Mouse (Mus musculus) midbrain, embryonic 12.5 days (tissue): ENCODE data around the gene 4930435E12Rik. TPM values are rescaled to one million over a fixed set of nuclear protein-coding genes. Genes with fewer than 3 reads are reported as not detected.

Experiments
- ATAC-seq: fragments of 200-750 bp; cut with Nextera tagmentation; 2 replicates; pipeline ENCODE4 v1.8.0; 2017; ENCODE audit warnings: low read depth, moderate TSS enrichment, moderate library complexity; ENCODE audit not compliant: low FRiP score
- H3K27ac ChIP-seq: fragments of 300-500 bp; sonication (generic); replicated peaks from 2 replicates; pipeline ENCODE4 v1.5.1; 2016; ENCODE audit warnings: mild to moderate bottlenecking
- H3K27me3 ChIP-seq: fragments of 300-500 bp; sonication (generic); 2 replicates; pipeline ENCODE4 v1.6.1; 2016; ENCODE audit warnings: mild to moderate bottlenecking
- H3K36me3 ChIP-seq: fragments of 300-500 bp; sonication (generic); 2 replicates; pipeline ENCODE4 v1.6.1; 2016
- H3K4me1 ChIP-seq: fragments of 300-500 bp; sonication (generic); 2 replicates; pipeline ENCODE4 v1.6.1; 2016
- H3K4me2 ChIP-seq: fragments of 300-500 bp; sonication (generic); replicated peaks from 2 replicates; pipeline ENCODE4 v1.6.1; 2016; ENCODE audit warnings: mild to moderate bottlenecking, moderate library complexity
- H3K4me3 ChIP-seq: fragments of 300-500 bp; sonication (generic); 2 replicates; pipeline ENCODE4 v1.5.1; 2016; ENCODE audit warnings: mild to moderate bottlenecking
- H3K9ac ChIP-seq: fragments of 300-500 bp; sonication (generic); replicated peaks from 2 replicates; pipeline ENCODE4 v1.6.1; 2016; ENCODE audit warnings: mild to moderate bottlenecking, moderate library complexity
- H3K9me3 ChIP-seq: fragments of 300-500 bp; sonication (generic); 2 replicates; pipeline ENCODE4 v1.6.1; 2016; ENCODE audit warnings: mild to moderate bottlenecking
- whole genome bisulfite sequencing: fragments of 180-500 bp; shearing (Covaris S2); methylation state at CpG from one replicate; pipeline ENCODE4 v1.1.7; 2016; 5-methylcytosine and 5-hydroxymethylcytosine counted together
- polyA plus RNA-seq: library from polyadenylated mRNA; unstranded; fragments of >200 nt; fragmentation: Nextera tagmentation; extraction: Ambion mirVana; gene quantifications from 2 replicates; pipeline ENCODE4 v1.2.1, GENCODE M21; 2016

Gene 4930435E12Rik
- polyA plus RNA-seq, 1 experiment from 2014 or later = not detected

DNA sequence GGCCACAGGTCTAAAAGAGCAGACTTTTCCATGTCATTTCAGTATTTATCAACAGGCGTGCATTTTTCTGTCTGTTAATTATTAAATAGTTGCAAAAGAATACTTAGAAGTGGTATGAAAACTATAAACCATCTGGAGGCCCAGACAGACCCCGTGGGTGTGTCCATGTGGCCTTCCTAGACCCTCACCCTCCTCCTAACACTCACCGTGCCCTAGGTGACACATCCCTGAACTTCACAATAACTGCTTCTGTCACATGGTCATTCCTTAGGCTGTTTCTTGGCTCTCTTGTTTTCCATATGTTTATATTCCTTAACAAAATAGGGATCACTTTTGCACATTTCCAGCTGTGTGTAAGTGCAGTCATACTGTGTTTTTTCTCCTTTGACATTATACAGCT is 61.9 kb downstream of the 4930435E12Rik start:
- Histone ChIP-seq H3K9ac (no peak overlapping the region), H3K4me3 (no peak overlapping the region), H3K4me2 (no peak overlapping the region), H3K9me3 (no peaks in the 10 kb centered on the region), H3K27me3 (no peaks in the 10 kb centered on the region), H3K36me3 (peaks cover 8% of the 10 kb centered on the region; the same call in 1 of the 2 replicates), H3K4me1 (no peaks in the 10 kb centered on the region), H3K27ac (no peak overlapping the region)
- 72% methylated on average over 3 of the region's 3 CpGs for WGBS
- no peak for ATAC-seq

DNA sequence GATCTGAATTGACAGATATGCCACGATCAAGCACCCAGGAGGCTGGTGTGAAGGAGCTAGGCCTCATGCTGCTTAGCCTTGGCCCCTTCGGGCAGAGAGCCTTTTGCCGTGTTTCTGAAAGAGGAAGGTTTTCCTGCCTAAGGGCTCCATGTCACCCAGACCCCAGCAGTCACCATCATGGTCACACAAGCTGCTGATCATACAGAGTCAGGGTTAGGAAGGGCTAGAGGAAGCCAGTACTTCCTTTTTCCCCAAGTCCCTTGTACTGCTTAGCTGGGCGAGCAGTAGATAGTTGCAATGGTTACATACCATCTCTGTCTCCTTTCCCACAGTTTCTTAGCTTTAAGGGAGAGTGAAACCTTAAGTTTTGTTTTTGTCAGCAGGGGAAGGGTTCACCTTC is 65.0 kb downstream of the 4930435E12Rik start:
- Histone ChIP-seq H3K27ac (no peak overlapping the region), H3K36me3 (peaks cover 4% of the 10 kb centered on the region; the same call in 1 of the 2 replicates), H3K9ac (no peak overlapping the region), H3K9me3 (no peaks in the 10 kb centered on the region), H3K4me2 (no peak overlapping the region), H3K4me1 (no peaks in the 10 kb centered on the region), H3K4me3 (no peak overlapping the region), H3K27me3 (no peaks in the 10 kb centered on the region)
- ATAC-seq = no peak
- WGBS = 86% methylated on average over 4 of the region's 4 CpGs

DNA sequence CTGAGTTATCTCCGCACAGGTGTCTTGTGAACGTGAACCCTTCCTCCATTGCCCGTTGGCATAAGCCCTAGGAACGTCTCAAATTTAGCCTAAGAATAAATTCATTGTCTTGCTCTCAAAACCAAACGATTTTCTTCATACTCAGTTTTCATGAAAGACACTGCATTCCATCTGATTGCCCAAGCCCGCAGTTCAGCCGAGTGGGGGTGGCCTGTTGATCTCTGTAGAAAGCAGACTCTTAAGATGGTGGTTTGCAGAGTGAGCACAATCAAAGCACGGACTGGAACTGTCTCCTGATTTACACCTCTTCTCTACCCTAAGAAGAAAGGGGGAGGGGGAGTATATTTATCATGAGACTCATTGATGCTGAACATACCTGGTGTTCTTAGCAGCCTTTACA is 66.1 kb downstream of the 4930435E12Rik start:
- Histone ChIP-seq H3K9ac (no peak overlapping the region), H3K4me2 (no peak overlapping the region), H3K36me3 (peaks cover 6% of the 10 kb centered on the region; the same call in 1 of the 2 replicates), H3K27me3 (no peaks in the 10 kb centered on the region), H3K27ac (no peak overlapping the region), H3K4me3 (no peak overlapping the region), H3K9me3 (no peaks in the 10 kb centered on the region), H3K4me1 (no peaks in the 10 kb centered on the region)
- 85% methylated on average over 8 of the region's 8 CpGs for WGBS
- ATAC-seq = no peak

Other genes with a start within 250 kb of the 4930435E12Rik start
- gene Arhgap31, start 115.5 kb downstream of the 4930435E12Rik start, polyA plus RNA-seq = 10.5 and 11.8 TPM in 2 replicates
- 24.6 and 24.7 TPM in 2 replicates for gene B4galt4, start 86.5 kb downstream of the 4930435E12Rik start, polyA plus RNA-seq
- gene Upk1b, start 28.4 kb downstream of the 4930435E12Rik start, polyA plus RNA-seq = 1.8 and 3.4 TPM in 2 replicates
- 1.8 TPM in 2 replicates for gene Igsf11, start 63.9 kb upstream of the 4930435E12Rik start, polyA plus RNA-seq